Mouse (Mus musculus) CH12.LX (cell line): ENCODE data around the gene Fam71e2. TPM values are rescaled to one million over a fixed set of nuclear protein-coding genes. Genes with fewer than 3 reads are reported as not detected.

Source experiments
- DNase-seq: peaks from one replicate; pipeline ENCODE4 v3.0.0-alpha.2; 2013; ENCODE audit errors: extremely low read depth
- H3K27ac ChIP-seq: 2 replicates; pipeline ENCODE4 v1.5.1; 2012; ENCODE audit warnings: low read depth, mild to moderate bottlenecking, control low read depth, moderate library complexity; ENCODE audit not compliant: insufficient read depth
- H3K27me3 ChIP-seq: replicated peaks from 2 replicates; pipeline ENCODE3; 2012; ENCODE audit warnings: inconsistent platforms
- H3K36me3 ChIP-seq, 2 experiments: replicated peaks in 1 of 2; 2 replicates each; pipeline versions ENCODE3 to v1.6.1; 2012; ENCODE audit warnings: inconsistent platforms in 1 of 2, low read length in 1 of 2, mild to moderate bottlenecking in 1 of 2, mixed read lengths in 1 of 2, moderate library complexity in 1 of 2; ENCODE audit not compliant: control insufficient read depth in 1 of 2, insufficient read depth in 1 of 2
- H3K4me1 ChIP-seq, 2 experiments: 2 replicates each; pipeline ENCODE4 v1.6.1; 2012; ENCODE audit warnings: inconsistent platforms in 1 of 2, moderate library complexity in 1 of 2; ENCODE audit not compliant: insufficient read depth in 2 of 2, control insufficient read depth in 1 of 2
- H3K4me2 ChIP-seq: 2 replicates; pipeline ENCODE4 v1.6.1; 2012; ENCODE audit warnings: low read depth, mild to moderate bottlenecking, control low read depth; ENCODE audit not compliant: poor library complexity, insufficient read depth, severe bottlenecking
- H3K4me3 ChIP-seq, 3 experiments: fragments of 150-350 bp in 1 of 3; sonication (generic) in 1 of 3; replicated peaks in 1 of 3; 2 replicates each; pipeline versions ENCODE3 to v1.5.1; 2011 to 2012; ENCODE audit warnings: low read depth in 2 of 3, low read length in 2 of 3, mild to moderate bottlenecking in 2 of 3, moderate library complexity in 2 of 3, control low read depth in 1 of 3, improper control_type of control experiment in 1 of 3, inconsistent platforms in 1 of 3, mixed read lengths in 1 of 3; ENCODE audit not compliant: poor library complexity in 1 of 3
- H3K79me2 ChIP-seq: replicated peaks from 2 replicates; pipeline ENCODE4 v1.6.1; 2012; ENCODE audit warnings: mild to moderate bottlenecking, moderate library complexity; ENCODE audit not compliant: control insufficient read depth, poor library complexity, insufficient read depth, severe bottlenecking; ENCODE audit errors: extremely low read depth
- H3K9ac ChIP-seq: 2 replicates; pipeline ENCODE4 v1.6.1; 2012; ENCODE audit warnings: low read depth, mild to moderate bottlenecking, control low read depth, moderate library complexity; ENCODE audit not compliant: insufficient read depth
- H3K9me3 ChIP-seq: replicated peaks from 2 replicates; pipeline ENCODE3; 2012; ENCODE audit warnings: low read length, inconsistent platforms, mixed read lengths
- BHLHE40 ChIP-seq: IDR thresholded peaks from 2 replicates; pipeline ENCODE4 v1.6.1; 2011; ENCODE audit warnings: mild to moderate bottlenecking, low read depth, low read length, improper control_type of control experiment
- CHD2 ChIP-seq: IDR thresholded peaks from 2 replicates; pipeline ENCODE4 v1.6.1; 2011; ENCODE audit warnings: low read length, improper control_type of control experiment
- CTCF ChIP-seq, 2 experiments: IDR thresholded peaks in 1 of 2; conservative IDR thresholded peaks in 1 of 2; 2 replicates each; pipeline ENCODE4 v1.5.1; 2011 to 2012; ENCODE audit warnings: low read depth in 2 of 2, low read length in 2 of 2, improper control_type of control experiment in 1 of 2, inconsistent platforms in 1 of 2, mild to moderate bottlenecking in 1 of 2, moderate library complexity in 1 of 2
- ELF1 ChIP-seq: IDR thresholded peaks from 2 replicates; pipeline ENCODE4 v1.6.1; 2014; ENCODE audit warnings: low read depth, mild to moderate bottlenecking, inconsistent platforms, low read length, improper control_type of control experiment
- HCFC1 ChIP-seq: IDR thresholded peaks from 2 replicates; pipeline ENCODE4 v1.6.1; 2012; ENCODE audit warnings: low read depth, mild to moderate bottlenecking, inconsistent platforms, low read length, improper control_type of control experiment
- MAFK ChIP-seq: IDR thresholded peaks from 2 replicates; pipeline ENCODE4 v1.6.1; 2011; ENCODE audit warnings: low read length, improper control_type of control experiment; ENCODE audit not compliant: insufficient replicate concordance
- MAZ ChIP-seq: IDR thresholded peaks from 2 replicates; pipeline ENCODE4 v1.6.1; 2012; ENCODE audit warnings: low read depth, mild to moderate bottlenecking, inconsistent platforms, low read length, improper control_type of control experiment, moderate library complexity
- MEF2A ChIP-seq: IDR thresholded peaks from 2 replicates; pipeline ENCODE4 v1.6.1; 2014; ENCODE audit warnings: low read depth, mild to moderate bottlenecking, inconsistent platforms, low read length, improper control_type of control experiment, borderline replicate concordance
- MXI1 ChIP-seq: IDR thresholded peaks from 2 replicates; pipeline ENCODE4 v1.6.1; 2011; ENCODE audit warnings: mild to moderate bottlenecking, low read depth, low read length, improper control_type of control experiment
- NRF1 ChIP-seq: IDR thresholded peaks from 2 replicates; pipeline ENCODE4 v1.6.1; 2014; ENCODE audit warnings: low read depth, mild to moderate bottlenecking, inconsistent platforms, low read length, improper control_type of control experiment, moderate library complexity
- PAX5 ChIP-seq: IDR thresholded peaks from 2 replicates; pipeline ENCODE4 v1.6.1; 2012; ENCODE audit warnings: low read length, inconsistent platforms, mixed read lengths
- RAD21 ChIP-seq: IDR thresholded peaks from 2 replicates; pipeline ENCODE4 v1.6.1; 2011; ENCODE audit warnings: low read depth, mild to moderate bottlenecking, low read length, improper control_type of control experiment, moderate library complexity
- RCOR1 ChIP-seq: conservative IDR thresholded peaks from 2 replicates; pipeline ENCODE4 v1.6.1; 2012; ENCODE audit warnings: low read depth, mild to moderate bottlenecking, inconsistent platforms, low read length, improper control_type of control experiment
- SIN3A ChIP-seq: IDR thresholded peaks from 2 replicates; pipeline ENCODE4 v1.6.1; 2012; ENCODE audit warnings: low read length, improper control_type of control experiment, inconsistent platforms
- SMC3 ChIP-seq: IDR thresholded peaks from 2 replicates; pipeline ENCODE4 v1.6.1; 2011; ENCODE audit warnings: low read depth, low read length, improper control_type of control experiment
- TCF12 ChIP-seq: IDR thresholded peaks from 2 replicates; pipeline ENCODE4 v1.6.1; 2014; ENCODE audit warnings: low read depth, mild to moderate bottlenecking, inconsistent platforms, low read length, improper control_type of control experiment
- UBTF ChIP-seq: IDR thresholded peaks from 2 replicates; pipeline ENCODE4 v1.6.1; 2012; ENCODE audit warnings: low read depth, mild to moderate bottlenecking, inconsistent platforms, low read length, improper control_type of control experiment, moderate library complexity
- ZKSCAN1 ChIP-seq: IDR thresholded peaks from 2 replicates; pipeline ENCODE4 v1.6.1; 2012; ENCODE audit warnings: low read depth, inconsistent platforms, low read length, improper control_type of control experiment, borderline replicate concordance
- ZNF384 ChIP-seq: IDR thresholded peaks from 2 replicates; pipeline ENCODE4 v1.6.1; 2012; ENCODE audit warnings: low read depth, low read length, improper control_type of control experiment, inconsistent platforms
- dilution Hi-C: fragments of 300-500 bp; cut with MboI; formaldehyde crosslinking; loops from 2 replicates; pipeline ENCODE4 v1.14.3; 2020; ENCODE audit warnings: low sequenced_read_pairs; ENCODE audit not compliant: extremely low pct_unique_long_range_greater_than_20kb, extremely low pct_ligation_motif_present
- in situ Hi-C: fragments of 300-500 bp; cut with MboI; formaldehyde crosslinking; loops from 3 replicates; pipeline ENCODE4 v1.14.3; 2019; ENCODE audit warnings: low sequenced_read_pairs, low pct_ligation_motif_present, low pct_unique_long_range_greater_than_20kb, mixed read lengths
- polyA plus RNA-seq: library from polyadenylated mRNA; unstranded; fragments of >175 nt; gene quantifications from 2 replicates; pipeline ENCODE4 v1.2.1, GENCODE M21; 2012; ENCODE audit warnings: low read depth; ENCODE audit not compliant: insufficient read length
- total RNA-seq, 2 experiments: library from RNA; depleted of rRNA; stranded (reverse); fragments of 300-350 nt in 1 of 2; fragments of >200 nt in 1 of 2; gene quantifications; 2 replicates each; pipeline ENCODE4 v1.2.3; 2012 to 2014

The Fam71e2 gene
- total and polyA plus RNA-seq, 3 experiments: not detected

DNA sequence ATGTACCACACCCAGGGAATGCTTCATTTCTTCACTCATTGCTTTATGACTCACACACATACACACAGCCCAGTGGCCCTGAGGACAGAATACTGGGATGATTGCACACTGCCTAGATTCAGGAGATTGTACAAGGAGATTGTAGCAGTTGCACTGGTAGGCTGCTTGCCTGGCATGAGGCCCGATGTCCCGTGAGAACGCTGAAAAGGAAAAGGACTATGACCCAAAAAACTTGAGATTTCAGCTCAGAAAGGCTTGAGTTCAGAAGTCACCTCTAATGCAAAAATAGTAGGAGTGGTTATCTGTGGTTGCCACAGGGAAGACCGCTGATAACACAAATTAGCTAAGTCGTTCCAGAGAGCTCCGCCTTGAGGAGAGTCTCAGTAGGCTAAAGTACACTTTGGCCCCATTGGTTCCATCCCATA lies 38.1 kb downstream of the Fam71e2 start:
- Histone ChIP-seq H3K4me3 (no peak overlapping the region), H3K4me2 (no peak overlapping the region), H3K27me3 (no peaks in the 10 kb centered on the region), H3K9ac (no peak overlapping the region), H3K27ac (no peak overlapping the region), H3K4me1 (peaks cover 0 to 5% of the 10 kb centered on the region in 2 experiments; a peak in 3 of 4 replicates), H3K79me2 (no peaks in the 10 kb centered on the region), H3K36me3 (no peaks in the 10 kb centered on the region), H3K9me3 (no peaks in the 10 kb centered on the region)
- DNase-seq: no peak
- no peak for TF ChIP-seq NRF1
- TF ChIP-seq HCFC1: no peak
- no peak for TF ChIP-seq CHD2
- TF ChIP-seq RAD21: no peak
- no peak for TF ChIP-seq MAFK
- TF ChIP-seq SMC3: no peak
- TF ChIP-seq CTCF (conservative IDR thresholded peaks at IDR 0.05 in 1 of 2, IDR thresholded peaks at IDR 0.05 in 1 of 2; ENCODE audit: low read depth in 2 of 2, low read length in 2 of 2): no peak
- no peak for TF ChIP-seq ELF1
- TF ChIP-seq TCF12: no peak
- TF ChIP-seq PAX5: no peak
- no peak for TF ChIP-seq MXI1
- dilution Hi-C loops: no loop called here
- in situ Hi-C loops: no loop called here

DNA sequence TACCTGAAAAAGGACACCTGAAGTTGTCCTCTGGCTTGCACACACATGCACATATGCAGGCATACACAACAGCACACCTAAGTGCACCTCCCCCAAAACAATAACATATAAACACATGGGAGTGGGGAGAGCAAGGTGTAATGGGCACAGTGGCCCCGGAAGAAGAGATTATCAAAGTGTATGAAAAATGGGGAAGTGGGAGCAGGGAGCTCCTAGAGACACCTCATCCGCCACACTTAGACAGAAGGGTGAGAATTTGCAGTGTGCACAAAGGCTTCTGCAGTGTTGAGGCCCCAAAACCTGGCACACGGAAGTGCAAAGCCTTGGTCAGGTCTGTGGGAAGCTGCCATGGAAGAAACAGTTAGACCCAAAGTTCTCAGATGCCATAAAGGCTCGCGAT lies 40.0 kb downstream of the Fam71e2 start:
- Histone ChIP-seq H3K4me3 (no peak overlapping the region), H3K27me3 (no peaks in the 10 kb centered on the region), H3K4me2 (no peak overlapping the region), H3K9ac (no peak overlapping the region), H3K27ac (no peak overlapping the region), H3K79me2 (no peaks in the 10 kb centered on the region), H3K36me3 (no peaks in the 10 kb centered on the region), H3K4me1 (peaks cover 0 to 5% of the 10 kb centered on the region in 2 experiments; a peak in 3 of 4 replicates), H3K9me3 (no peaks in the 10 kb centered on the region)
- TF ChIP-seq UBTF (no peak), NRF1 (no peak), RCOR1 (no peak), MAZ (no peak), ELF1 (no peak), BHLHE40 (no peak), ZNF384 (no peak), ZKSCAN1 (no peak), MEF2A (no peak), SIN3A (no peak)
- no peak for DNase-seq
- in situ Hi-C loops: no loop called here
- dilution Hi-C loops: no loop called here
